Mouse (Mus musculus) brain, embryonic 14.5 days (tissue): ENCODE measurements at regions not wholly inside any gene's neighbourhood (a gene's known extent, or its start where the extent isn't known, plus 50 kb on each side); places are given as distances from the start of the nearest gene placed in this dataset.

ENCODE experiments used
- DNase-seq: peaks from one replicate; pipeline ENCODE4 v3.0.0-alpha.2; 2011; ENCODE audit warnings: low read depth
- CTCF ChIP-seq: fragments of 200-500 bp; IDR thresholded peaks from 2 replicates; pipeline ENCODE4 v1.5.1; 2012; ENCODE audit warnings: inconsistent platforms, mild to moderate bottlenecking, moderate library complexity, borderline replicate concordance; ENCODE audit not compliant: insufficient read depth, insufficient read length; ENCODE audit errors: extremely low read depth
- POLR2A ChIP-seq: fragments of 200-500 bp; IDR thresholded peaks from 2 replicates; pipeline ENCODE4 v1.6.1; 2012; ENCODE audit warnings: mild to moderate bottlenecking, inconsistent platforms, borderline replicate concordance; ENCODE audit not compliant: poor library complexity, insufficient read depth, insufficient read length, severe bottlenecking; ENCODE audit errors: extremely low read depth

DNA sequence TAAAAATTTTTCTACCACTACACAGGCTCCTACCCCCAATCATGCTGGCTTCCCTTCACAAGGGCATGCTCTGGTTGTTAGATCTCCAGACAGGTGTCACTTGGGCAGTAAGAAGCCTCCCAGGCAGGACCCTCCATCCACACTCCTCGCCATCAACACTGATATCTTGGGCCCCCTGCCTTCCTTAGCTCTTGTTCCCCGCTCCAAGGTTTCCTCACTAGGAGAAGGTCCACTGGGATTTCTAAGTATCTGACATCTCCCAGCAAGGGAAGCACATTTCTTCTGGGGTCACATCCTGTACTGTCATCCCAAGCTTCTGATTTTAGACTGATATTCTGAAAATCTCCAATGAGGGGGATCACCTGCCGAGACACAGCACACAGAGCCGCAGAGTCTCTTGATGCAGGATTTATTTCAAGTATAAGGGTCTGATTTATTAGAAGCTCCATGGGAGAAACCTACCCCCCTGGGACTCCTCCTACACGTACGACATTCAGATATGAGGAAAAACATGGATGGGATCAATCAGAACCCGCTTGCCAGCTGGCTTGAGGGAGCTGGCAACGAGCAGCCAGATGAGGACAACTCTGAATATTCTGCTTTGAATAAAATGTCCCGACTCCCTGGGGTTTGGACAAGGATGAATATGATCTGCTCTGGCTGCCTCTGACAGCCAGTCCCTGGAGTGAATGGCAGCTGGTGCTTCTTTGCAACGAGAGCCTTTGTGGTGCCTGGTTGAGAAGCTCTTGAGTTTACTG, 322.8 kb downstream of the Vps13c start:
- DNase-seq = no peak
- TF ChIP-seq CTCF = no peak
- no peak for TF ChIP-seq POLR2A

DNA sequence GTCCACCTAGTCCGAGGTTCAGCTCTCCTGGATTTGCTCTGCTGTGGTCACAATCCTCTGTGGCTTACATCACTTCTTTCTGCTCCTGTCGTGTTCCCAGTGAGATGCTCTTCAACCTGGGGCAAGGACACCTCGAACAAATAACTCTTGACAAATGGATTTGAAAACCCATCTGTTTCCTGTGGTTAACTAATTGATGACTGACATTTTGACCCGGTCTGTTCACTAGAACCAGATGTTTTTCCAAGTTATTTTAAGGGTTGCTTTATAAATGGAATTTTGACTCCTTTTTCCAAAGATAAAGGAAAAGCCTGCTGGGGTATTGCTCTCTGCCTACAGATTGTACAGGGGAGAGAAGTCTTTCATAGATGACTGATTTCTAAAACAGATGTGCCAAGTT, 326.4 kb downstream of the Vps13c start:
- DNase-seq = no peak
- TF ChIP-seq CTCF (no peak), POLR2A (no peak)

DNA sequence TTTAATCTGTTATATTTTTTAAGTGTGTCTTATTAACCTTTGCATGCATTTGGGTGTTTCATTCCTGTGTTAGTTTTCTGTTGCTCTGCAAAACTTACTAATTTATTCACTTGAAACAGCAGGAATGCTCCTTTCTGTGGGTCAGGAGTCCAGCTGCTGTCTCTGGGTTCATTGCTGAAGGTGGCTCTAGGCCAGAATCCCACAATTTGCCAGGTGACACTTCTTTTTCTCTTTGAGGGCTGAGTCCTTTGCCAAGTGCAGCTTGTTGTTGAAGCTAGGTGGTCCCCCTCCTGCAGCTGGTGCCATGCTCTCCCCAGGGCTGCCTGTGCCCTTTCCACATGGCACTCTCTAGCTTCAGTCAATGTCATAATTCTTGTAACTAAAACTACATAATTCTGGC, 348.7 kb downstream of the Vps13c start:
- DNase-seq = peak; percentile 23
- TF ChIP-seq POLR2A = no peak
- TF ChIP-seq CTCF = no peak

DNA sequence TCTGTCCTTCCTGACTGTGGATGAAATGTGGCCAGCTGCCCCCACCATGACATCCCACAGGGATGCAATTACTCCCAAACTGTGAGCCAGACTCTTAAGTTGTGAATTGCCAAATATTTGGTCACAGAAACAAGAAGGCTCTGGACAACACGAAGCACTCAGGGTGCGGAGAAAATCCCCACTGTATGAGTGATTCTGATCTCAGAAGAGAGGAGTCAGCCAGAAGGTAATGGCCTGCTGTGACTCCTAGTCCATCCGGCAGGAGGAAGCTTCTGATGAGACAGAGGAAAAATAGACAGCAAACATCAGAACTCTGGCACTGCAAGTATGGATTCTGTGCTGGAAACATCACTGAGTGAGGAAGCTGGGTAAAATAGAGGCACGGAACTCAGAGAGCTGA, 359.6 kb downstream of the Vps13c start:
- TF ChIP-seq POLR2A (no peak), CTCF (no peak)
- no peak for DNase-seq

DNA sequence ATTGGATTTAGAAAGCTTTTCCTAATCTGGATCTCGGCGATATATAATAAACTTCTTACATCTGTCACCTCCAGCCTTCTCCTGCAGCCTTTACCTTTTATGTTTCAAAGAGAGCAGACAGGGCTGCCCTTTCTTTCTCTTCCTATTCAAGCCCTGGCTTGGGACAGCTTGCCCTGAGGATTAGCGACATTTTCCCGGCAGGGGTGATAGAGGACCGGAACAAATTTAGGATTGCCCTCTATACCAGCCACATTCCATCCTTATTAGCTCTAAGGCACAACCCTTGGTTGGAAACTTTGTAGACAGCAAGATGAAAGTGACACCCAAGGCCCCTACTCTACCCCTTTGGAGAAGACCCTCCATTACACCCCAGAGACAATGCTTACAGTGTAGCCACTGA, 360.8 kb downstream of the Vps13c start:
- TF ChIP-seq CTCF = no peak
- TF ChIP-seq POLR2A = no peak
- DNase-seq = no peak

DNA sequence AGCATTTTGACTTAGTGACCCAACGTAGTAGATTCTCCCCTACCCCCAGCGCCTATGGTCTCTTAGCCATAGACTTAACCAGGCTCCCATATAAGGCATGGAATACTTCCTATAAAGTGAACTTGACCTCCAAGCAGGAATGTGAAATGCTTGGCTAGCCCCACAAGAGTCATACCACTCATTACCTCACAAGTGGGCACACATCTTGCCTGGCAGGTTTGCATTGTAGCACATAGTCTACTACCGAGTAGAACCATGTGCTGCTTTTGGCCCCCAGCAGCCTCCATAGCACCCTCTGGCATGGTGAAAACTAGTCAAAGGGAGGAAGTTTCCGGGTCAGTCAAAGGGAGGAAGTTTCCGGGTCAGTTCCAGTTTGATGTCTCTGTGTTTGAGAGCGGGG, 385.5 kb downstream of the Vps13c start:
- TF ChIP-seq CTCF (no peak), POLR2A (no peak)

DNA sequence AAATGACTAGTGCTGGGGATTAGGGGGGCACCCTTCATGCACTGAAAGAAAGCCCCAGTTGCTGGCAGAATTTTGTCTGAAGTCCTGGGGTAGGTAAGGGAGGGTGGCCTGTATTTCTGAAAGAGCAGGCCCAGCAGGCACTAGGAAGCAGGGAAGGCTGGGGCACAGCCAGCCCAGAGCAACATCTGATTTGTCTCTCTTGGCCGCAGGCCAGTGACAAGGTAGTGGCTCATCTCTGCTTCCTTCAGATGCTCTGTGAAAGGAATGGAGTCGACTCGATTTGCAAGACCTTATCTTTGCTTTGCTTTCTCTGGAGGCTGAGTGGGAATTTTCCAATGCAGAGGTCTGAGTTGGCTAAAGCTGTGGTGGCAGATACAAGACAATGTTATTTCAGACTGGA, 390.9 kb downstream of the Vps13c start:
- no peak for DNase-seq
- TF ChIP-seq POLR2A (no peak), CTCF (no peak)

More for the DNA sequence above, 385.5 kb downstream of the Vps13c start:
- no peak for DNase-seq

DNA sequence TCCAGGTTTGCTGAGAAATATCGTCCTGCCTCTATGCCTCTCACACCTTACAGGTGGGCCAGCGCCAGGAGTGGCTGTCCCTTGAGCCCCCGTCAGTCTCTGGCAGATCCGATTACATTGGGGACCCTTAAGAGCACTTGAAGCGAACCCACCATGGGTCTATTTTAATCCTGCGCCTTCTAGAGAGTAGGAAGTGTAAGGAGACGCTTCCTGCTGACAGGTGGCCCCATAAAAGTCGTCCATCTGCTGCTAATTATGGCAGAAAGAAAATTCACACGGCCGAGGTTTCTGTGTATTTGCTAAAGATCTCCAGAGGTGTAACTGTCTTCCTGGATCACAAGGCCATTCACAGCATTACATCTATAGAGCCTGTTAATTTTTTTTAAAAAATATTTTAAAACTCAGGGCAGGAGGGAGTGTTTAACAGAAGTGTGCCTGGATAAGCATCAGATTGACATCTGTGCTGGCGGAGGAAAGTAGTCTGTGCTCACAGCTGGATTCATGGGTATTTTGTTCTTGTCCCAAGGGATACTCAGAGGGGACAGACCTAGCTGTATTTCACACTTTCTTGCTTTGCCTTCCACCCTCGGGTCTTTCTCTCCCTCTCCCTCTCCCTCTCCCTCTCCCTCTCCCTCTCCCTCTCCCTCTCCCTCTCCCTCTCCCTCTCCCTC, 394.9 kb downstream of the Vps13c start:
- DNase-seq = peak; percentile 23
- TF ChIP-seq CTCF (no peak), POLR2A (no peak)

DNA sequence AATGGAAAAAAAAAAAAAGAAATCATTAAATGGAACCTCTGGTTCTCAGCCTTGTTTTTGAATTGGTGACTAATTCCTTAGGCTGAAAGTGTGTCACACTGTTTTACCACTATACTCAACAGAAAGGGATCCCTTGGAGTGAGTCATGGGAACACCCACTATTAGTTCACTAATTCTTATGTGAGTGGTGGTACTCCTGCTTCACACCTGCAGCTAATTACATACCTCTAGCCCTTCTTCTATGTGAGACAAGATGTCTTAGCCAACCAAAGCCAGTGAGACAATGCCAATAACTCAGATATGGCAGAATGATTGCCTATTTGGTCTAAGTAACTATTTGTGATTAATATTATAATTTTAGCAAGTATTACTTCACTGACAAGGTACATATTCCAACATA, 398.9 kb downstream of the Vps13c start:
- no peak for TF ChIP-seq CTCF
- TF ChIP-seq POLR2A = no peak
- peak; percentile 60 for DNase-seq

DNA sequence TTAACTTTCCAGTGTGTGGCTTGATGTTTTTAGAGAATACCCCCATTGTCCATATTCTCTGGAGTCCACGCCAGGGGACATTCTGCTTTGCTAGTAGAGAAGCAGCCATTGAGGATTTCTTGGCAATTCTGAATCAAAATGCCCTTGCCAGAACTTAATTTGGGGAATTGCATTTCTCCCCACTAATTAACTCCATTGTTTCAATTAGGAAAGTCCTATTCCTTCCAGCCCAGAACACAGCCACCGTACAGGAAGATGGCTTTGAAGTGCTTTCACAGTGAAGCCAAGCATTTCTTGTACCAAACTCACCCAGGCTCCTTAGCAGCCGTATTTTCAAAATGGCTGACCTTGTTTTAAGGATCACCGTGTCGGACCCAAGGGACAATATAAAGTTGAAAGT, 399.4 kb downstream of the Vps13c start:
- peak; percentile 87 for DNase-seq
- TF ChIP-seq POLR2A (no peak), CTCF (no peak)

DNA sequence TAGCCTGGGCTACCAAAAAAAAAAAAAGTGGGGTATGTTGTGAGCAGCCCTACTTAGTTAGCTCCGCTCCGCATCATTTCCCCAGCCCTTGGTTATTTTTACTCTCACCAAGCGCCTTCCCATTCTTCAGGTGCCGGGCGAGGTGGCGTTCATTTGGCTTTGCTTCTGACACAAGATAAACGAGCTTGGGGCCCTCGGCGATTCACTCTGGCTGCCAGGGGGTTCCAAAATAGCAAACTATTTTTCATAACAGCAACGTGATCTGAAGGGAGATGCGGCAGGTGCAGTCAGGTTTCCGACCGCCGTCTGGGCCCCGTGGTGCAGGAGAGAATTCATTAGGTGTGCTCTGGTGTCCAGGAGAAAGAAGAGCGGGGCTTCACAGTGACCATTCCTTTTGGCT, 403.6 kb upstream of the Rora start:
- no peak for TF ChIP-seq CTCF
- no peak for TF ChIP-seq POLR2A
- DNase-seq = no peak

DNA sequence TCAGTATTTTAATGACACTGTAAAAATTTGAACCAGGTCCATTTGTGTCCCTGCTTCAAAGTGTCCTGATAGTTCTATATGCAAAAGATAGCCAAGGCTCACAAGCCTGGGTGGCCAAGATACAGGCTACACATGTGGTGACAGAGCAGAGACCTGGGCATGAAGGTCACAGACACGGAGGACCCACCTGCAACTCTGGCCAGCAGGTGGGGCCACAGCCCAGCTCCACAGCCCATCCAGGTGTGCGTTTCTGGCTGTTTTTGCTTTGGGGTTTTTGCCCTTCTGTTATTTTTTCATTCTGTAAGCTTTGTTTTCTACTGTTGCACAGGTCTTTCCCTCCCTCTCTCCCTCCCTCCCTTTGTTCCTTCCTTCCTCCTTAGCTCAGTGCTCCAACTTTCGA, 399.4 kb upstream of the Rora start:
- peak; percentile 42; the same call in 1 of the 2 replicates for TF ChIP-seq CTCF
- TF ChIP-seq POLR2A = no peak
- DNase-seq = no peak

DNA sequence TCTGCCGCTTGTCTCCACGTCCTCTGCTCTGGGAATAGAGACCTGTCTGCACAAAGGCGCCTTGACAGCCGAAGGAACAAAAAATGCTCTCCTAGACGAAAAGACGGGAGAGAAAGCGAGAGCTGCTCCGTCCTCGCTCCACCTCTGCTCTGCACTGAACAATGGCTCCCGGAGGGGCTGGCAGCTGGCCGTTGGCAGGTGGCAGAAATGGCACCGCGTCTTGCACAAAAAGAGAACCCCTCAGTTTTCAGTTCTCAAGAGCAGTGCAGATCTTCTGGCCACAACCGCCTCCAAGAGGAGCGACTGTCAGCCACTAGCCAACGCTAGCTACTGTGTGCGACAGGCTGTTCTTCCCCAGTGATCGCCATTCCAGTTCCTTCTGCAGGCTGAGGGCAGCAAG, 385.0 kb upstream of the Rora start:
- peak; percentile 59 for DNase-seq

More for the DNA sequence above, 385.0 kb upstream of the Rora start:
- no peak for TF ChIP-seq POLR2A
- no peak for TF ChIP-seq CTCF
